Mouse (Mus musculus): ENCODE measurements around the gene Pgap3.

Pgap3 gene

DNA sequence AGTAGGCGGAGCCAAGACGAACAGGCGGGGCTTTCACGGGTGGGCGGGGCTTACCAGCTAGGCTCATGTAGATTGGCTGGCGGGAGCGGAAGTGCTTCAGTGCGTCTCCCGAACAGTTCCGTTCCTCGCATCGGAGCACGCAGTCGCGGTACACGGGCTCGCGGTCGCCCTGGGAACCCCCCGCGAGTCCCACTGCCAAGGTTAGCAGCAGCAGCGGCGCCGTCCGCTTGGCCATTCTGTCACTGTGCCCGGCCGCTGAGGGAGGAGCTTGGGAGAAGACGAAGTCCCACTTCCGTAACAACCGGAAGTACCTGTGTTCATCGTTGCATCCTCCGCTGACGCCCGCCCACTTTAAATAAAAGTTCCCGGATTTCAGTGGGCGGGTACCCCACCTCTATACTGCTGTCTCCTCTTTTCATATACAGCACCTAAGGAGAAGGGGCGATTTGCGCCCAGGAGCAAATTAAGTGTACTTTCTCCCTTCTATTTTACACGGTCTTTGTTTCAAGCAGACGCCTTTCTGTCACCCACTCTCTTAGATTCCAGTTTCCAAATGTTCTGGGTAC is at the start of gene Pgap3:
Gene Pgap3 (minus strand): TSS at position 330 of the 566 bp plus-strand sequence.
- peak; percentile 96 for DNase-seq (ENCODE audit: low read depth, low spot score)

DNA sequence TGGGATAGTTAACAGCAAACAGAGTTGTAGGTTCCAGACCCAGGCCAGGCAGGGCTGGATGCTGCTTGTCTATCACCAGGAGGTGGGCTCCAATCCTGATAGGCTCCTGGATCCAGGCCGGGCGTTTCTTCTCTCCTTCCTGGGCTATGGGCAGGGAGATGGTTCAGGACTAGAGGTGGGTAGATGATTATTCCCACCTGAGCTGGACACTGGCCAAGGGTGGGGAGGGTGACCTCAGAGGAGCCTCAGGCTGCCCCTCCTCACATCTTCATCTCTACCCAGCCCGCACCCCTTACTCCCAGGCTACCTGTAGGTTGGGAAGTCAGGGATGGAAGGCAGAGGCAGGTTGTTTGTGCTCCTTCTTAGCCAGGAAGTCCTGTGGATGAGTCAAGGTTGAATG is 49.1 kb upstream of the Pgap3 start:
- DNase-seq (ENCODE audit: low read depth, low spot score): no peak

DNA sequence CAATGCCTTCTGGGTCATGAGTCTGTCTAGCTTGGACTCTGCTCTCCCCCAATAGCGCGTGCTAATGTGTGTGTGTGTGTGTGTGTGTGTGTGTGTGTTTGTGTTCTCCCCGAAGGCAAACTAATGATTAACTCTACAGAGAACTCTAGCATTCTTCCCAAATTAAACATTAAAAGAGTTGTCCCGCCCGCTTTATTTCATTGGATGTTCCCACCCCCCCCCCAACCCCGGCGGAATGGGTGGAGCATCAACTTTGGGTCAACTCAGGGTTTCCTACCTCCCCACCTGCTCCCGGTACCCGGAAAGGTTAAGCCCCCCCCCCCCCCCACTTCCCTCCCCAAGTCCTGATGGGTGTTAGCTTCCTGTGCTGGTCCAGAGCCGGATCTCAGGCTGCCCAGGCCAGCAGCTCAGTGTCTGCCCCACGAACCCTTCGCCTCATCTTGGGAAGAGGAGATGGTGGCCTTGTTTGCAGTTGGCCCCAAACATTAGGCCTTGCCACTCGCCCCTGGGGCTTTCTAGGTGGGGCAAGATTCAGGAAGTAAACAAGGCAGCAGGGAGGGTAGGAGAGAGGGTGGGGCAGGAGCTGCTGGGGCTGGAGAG is 48.0 kb upstream of the Pgap3 start:
- peak; percentile 54 for DNase-seq (ENCODE audit: low read depth, low spot score)

DNA sequence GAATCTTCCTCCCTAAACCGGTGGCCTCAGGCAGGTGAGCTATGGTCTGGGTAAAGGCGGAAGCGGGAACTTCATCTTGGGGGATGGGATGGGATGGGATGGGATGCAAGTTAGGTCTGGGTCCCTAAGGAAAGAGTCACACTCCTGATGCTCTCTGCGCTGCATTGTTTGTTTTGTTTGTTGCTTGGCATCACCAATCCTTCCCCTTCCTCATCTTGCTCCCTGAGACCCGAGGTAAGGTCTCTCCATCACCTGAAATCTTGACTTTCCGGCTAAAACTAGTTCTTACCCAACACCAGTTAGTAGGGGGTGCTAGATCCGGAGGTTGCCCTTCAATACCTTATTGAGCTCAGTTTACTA is 47.2 kb upstream of the Pgap3 start:
- DNase-seq (ENCODE audit: low read depth, low spot score): peak; percentile 28

DNA sequence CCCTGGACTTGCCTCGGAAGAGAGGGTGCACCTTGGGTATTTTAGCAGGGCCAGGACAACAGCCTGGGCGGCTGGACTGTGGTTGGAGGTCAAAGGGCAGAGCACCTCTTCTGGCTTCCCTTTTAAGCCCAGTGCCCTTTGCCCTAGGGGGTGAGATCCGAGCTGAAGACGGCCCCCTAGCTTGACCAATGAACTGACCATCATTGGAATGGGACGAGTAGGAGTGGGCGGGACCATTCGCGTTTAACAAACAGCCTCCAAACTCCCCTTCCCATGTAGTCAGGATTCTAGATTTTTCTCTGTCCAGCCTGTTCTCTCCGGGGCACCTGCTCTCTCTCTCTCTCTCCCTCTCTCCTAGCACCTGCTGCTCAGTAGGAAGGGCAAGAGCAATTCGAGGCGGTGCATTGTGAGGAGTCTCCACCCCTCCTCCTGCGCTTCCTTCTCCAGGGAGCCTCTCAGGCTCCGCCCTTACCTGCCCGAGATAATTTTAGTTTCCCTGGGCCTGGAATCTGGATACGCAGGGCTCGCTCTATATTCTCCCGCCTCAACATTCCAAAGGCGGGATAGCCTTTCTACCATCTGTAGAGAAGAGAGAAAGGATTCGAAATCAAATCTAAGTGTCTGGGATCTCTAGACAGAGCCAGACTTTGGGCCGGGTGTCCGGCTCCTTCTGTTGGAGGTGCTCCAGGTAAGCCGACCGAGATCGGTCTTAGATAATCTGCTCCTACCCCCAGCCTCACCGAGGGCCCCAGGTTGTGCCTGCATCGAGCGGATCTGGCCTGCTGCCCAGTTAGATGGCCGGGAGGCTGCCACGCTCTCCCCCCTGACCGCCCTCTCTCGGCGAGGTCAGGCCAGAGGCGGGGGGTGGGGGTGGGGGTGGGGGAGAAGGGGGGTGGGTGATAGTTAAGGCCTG is 46.5 kb upstream of the Pgap3 start:
- peak; percentile 77 for DNase-seq (ENCODE audit: low read depth, low spot score)

DNA sequence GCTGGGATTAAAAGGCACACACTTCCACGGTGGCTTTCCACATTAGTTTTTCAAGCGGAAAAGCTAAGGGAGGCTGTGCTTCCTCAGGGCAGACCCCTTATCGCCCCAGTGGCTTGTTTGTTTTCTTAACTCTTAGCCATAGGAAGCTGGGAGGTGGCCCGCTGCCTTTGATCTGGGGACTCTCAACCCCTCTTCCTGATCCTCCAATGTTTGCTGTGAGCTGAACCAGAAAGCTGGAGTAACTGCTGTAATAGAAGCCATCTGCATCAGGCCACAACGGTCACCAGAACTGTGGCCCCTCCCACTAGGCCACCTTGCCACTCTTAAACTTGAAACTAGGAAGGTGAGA is 45.9 kb upstream of the Pgap3 start, which contains the start of gene Grb7:
Gene Grb7 (plus strand): TSS at position 182 of the 349 bp plus-strand sequence.
- no peak for DNase-seq (ENCODE audit: low read depth, low spot score)

DNA sequence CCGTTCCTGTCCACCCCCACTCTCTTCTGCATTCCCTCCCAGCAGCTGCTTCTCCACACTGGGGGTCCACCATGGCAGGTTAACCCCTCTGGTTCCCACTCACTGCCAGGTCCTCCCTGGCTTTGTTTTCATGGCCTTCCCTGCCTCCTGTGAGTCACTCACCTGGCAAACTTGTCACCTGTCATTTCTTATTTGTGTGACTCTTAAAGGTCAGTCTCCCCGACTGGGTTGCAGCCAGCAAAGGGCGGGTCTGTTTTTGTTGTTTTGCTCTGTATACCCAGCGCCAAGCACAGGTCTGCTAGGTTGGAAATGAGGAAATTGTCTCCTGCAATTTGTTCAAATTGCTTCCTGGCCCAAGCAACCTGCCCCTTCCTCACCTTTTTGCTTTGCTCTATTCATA is 45.4 kb upstream of the Pgap3 start:
- DNase-seq (ENCODE audit: low read depth, low spot score): no peak

DNA sequence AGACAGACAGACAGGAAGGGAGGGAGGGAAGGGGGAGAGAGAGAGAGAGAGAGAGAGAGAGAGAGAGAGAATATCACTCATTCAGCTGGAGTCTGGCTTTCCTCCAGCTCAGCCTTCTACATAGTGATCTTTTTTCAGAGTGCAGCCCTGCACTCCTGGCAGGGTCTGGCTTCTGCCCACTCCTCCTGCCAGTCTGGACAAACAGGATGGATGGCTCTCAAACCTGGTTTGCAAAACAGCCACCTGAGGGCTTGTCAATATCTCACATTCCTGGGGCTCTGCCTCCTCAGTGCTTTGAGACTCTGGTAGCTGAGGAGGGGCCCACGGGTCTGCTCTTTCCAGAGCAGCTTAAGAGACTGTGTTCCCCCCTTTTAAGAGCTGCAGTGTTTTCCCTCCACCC is 44.9 kb upstream of the Pgap3 start:
- DNase-seq (ENCODE audit: low read depth, low spot score): no peak

DNA sequence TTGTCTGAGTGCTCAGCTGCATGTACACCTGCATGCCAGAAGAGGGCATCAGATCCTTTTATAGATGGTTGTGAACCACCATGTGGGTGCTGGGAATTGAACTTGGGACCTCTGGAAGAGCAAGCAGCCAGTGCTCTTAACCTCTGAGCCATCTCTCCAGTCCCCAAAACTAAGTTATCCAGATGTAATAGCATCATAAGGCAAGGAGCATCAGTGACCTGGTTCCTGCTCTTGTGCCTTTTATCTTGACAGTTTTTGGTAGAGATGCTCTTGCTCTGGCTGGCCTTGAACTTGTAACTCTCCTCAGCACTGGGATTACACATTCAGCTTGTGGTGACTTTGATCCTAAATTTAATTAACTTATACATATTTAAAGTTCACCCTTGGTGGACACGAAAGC is 43.4 kb upstream of the Pgap3 start:
- DNase-seq (ENCODE audit: low read depth, low spot score): peak; percentile 21

DNA sequence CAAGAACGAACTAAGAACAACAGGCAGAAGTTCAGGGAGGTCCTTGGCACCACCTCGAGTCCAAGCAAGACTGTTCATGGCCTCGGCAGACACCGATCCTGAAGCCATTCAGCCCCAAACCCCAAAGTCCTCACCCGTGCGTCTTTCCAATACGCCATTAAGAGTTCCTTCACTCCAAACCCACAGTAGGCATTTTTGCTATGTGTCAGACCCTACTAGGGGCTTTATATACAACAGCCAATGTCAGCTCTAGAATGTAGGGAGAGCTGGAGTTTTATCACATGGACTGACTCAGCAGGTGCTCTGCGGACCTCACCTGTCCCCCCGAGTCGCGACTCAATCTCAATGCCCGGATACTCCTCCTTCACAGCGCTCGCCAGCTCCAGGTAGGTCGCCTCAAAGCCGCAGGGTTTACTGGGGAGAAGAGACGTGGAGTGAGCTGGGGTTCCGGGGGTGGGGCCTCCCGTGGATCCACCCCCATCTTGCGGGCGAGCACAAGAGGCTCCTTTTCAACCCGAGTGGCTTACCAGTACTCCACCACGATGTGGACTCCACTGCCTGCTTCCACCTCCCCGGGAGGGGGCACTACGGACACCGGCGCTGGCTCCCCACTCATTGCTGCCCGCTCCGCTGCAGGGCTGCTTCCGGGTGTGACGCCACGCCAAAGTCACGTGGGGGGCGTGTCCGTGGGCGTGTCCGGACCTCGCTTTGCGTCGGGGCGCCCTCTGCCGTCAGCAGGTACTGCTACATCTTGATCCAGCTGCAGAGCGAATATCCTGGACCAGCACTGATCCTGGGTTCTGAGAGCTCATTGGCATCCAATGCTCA is 38.3 kb upstream of the Pgap3 start, which contains the start of gene Mien1:
Gene Mien1 (minus strand): TSS at position 661 of the 828 bp plus-strand sequence.
- peak; percentile 93 for DNase-seq (ENCODE audit: low read depth, low spot score)

DNA sequence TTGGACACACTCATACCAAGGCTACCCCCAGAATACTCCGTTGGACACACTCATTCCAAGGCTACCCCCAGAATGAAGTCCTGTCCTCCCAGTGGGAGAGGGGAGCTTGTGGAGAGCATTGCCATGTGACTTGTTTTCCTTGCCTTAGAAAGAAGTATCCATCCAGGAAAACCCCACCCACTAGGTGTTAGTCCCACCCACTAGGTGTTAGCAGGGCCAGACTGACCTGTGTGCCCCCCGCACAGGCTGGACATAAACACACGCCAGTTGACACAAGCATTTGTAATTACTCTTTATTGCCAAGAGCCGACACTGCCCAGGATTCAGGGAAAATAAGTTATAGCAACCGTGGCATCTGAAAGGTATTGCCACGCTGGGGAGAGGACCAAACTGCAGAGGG is 37.2 kb upstream of the Pgap3 start:
- DNase-seq (ENCODE audit: low read depth, low spot score): no peak

DNA sequence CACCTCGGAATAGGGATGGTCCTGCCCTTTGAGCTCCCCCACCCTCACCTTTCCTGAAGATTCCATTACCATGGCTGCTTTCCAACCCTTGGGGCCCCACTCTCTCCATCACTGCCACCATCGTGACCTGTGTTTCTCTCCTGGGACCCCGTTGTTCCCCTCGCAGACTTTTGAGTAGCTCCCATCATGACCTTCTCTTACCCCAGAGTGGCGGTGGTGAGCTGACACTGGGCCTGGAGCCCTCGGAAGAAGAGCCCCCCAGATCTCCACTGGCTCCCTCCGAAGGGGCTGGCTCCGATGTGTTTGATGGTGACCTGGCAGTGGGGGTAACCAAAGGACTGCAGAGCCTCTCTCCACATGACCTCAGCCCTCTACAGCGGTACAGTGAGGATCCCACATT is 35.4 kb upstream of the Pgap3 start:
- no peak for DNase-seq (ENCODE audit: low read depth, low spot score)

DNA sequence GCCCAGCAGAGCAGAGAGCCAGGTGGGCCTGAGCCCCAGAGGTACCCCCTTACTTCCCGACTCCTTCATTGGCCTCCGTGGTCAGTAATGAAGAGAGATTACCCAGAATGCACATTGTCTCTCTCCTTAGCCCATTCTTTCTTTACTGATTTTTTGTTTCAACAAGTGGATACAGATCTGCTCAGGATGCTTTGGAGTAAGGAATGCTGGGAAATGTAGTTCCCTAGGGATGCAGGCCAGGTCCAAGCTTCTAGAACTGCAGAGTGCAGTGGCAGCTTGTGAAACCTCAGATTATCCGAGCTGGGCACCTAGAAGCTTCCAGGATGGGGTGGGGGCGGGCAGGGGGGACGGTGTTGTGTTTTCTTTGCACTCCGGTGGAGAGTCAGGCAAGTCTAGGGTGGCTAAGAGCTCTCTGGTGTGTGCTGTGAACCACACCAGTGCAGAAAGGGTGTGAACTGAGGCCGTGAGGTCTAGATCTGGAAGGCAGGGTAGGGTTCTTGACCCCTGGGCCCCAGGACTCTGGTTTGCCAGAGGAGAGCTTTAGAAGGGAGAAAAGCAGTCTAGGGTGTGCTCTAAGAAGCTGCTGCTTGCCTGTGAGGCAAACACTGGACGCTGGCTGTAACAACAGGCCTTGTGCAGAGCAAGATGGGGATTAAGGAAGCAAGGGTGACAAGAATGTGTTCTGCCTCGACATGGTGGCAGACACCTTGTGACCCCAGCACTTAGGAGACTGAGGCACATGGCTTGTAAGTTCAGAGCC is 31.6 kb upstream of the Pgap3 start:
- DNase-seq (ENCODE audit: low read depth, low spot score): no peak

DNA sequence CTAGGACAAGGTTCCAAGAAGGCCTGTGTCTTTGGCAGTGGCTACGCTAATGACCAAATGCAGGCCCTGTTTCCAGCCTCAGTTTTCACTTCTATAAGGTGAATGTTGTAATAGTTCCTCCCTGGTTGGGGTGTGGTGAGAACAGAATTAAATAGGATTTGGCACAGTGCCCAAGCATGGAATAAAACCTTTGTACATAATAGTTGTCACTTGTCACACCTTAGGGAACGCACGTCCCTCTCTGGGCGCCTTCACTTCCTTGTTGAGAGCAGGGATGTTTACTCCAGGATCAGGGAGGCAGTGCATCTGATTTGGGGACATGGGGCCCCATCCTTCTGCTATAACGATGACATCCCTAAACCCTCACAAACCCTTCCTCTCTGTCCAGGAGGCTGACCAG is 28.1 kb upstream of the Pgap3 start:
- no peak for DNase-seq (ENCODE audit: low read depth, low spot score)

DNA sequence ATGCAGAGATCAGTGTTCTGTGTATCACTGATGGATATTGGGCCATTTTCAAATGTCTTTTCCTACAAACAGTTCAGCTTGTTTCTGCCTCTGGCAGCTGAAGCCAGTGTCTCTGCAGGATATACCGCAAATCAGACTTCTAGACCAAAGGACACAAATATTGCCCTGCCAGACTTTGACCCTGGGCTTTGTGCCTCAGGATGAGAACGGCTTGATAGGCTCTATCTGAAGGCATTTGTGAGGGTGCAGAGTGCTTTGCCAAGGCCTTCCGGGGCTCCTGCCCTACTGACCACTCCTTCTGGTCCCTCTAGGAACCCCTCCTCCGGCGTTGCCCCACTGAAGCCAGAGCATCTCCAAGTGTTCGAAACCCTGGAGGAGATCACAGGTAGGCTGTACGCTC is 26.3 kb upstream of the Pgap3 start:
- no peak for DNase-seq (ENCODE audit: low read depth, low spot score)

DNA sequence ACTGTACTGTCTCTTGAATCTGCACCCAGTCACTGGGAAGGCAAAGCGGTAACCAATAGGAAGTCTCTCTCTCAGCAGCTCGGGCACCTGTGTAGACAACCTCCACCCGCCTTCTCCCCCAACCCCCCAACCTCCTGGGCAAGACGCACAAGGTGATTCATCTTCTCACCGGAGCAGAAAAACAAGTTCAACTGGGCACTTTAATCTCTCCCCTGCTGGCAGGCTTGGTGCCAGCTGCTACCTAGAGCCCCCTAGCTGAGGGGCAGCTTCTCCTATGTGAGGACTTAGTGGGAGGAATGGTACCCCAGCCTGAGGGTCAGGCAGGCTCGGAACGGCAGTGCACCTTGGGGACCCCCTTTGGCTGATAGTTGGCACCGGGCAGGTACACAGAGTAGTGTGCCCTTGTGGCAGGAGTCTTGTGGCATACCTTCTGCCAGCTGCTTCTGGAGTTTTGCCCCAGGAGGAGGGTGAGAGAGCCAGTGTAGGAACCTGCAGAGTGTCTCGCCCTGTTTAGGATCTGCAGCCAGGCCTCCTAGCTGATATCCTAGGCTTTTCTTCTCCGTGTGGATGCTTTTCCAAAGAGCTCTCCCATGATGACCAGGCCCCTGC is 18.8 kb upstream of the Pgap3 start:
- DNase-seq (ENCODE audit: low read depth, low spot score): no peak

DNA sequence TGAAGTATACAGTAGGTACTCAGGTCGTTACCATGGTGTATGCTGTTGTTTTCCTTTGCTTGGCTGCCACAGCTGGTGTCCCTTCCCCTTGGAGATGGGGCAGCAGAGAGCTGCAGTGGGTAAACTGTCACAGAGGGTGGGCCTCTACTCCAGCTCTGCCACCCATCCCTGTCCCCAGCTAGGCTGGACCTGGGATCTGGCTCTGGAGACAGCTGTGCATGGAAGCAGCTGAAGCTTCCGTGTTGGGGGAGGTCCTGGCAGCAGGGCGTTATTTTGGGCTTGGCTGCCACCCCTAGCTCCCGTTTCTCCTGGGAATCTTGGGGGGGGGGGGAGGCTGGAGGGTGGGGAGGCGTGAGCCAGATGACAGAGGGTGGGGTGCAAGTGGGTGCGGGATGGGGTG is 18.0 kb upstream of the Pgap3 start:
- DNase-seq (ENCODE audit: low read depth, low spot score): no peak

DNA sequence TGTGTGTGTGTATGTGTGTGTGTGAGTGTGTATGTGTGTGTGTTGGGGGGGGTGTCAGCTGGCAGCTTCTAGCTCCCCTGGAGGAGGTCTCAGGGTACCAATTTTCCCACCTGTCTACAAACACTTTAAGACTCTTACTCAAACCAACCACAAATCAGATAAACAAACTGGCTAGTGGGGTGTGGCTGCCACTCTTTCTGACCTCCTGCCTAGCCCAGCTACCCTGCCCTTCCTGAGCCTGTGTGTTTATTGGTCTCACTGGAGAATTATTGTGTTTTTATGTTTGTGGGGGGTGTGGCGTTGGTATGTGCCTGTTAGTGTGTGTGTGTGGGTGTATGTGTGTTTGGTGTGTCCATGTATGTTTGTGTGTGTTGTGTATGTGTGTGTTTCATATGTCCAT is 16.8 kb upstream of the Pgap3 start:
- no peak for DNase-seq (ENCODE audit: low read depth, low spot score)

DNA sequence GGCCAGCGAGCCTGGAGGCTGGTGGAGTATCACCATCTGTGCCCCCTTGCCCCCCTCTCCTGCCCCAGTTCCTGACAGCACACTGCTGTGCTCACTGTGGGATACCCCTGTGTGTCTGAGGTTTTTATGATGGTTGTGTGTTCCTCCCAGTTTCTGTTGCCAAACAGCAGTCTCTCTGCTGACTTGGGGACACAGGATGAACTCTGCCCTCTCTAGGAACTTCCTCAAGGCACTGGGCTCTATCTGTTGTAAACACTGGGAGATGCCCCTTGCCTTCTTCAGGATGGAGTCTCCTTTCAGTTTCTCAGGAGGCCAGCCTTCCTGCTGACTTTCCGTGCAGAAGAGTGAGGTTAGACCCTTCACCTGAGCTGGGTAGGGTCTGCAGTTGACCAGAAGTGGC is 13.9 kb upstream of the Pgap3 start:
- DNase-seq (ENCODE audit: low read depth, low spot score): no peak

DNA sequence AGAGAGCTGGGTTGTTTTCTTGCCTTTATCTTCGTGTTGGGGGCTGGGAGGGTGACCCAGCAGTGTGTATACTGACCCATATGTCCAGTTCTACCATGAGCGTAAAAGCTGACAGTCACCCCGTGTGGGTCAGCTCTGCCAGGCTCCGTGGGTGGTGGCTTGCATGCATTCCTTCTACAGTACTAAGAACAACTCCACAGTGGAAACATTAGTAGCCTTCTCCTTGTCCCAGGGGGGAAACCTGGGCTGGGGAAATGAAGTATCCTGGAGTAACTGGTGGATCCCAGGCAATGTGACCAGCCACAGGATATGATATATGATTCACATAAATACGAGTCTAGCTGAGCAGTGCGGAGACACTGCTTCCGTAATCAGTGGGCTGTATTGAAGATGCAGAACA is 13.4 kb upstream of the Pgap3 start:
- DNase-seq (ENCODE audit: low read depth, low spot score): no peak

DNA sequence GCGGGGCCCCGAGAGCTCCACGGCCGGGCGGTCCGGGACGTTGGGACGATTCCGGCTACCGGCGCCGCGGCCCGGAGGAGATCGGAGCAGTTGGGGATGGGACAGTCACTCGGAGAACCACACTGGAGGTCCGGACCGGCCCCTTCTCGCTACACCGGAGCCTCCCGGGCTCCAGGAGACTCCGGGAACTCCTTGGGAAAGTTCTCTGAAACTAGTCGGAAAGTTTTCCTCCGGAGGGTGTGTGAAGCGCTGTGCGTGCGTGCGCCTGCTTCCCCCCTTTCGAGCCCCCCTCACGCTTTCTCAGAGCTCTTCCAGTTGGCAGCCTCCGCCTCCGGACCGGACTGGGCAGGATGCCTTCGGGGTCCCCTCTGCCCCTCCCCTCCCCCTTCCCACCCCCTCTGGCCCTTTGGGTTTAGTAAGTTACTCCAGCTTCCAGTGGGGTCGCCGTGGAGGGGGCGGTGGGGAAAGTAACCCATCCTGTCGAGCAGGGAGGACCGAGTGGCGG is 12.6 kb upstream of the Pgap3 start:
- peak; percentile 38 for DNase-seq (ENCODE audit: low read depth, low spot score)

Data from R1 (cell line).